Mouse (Mus musculus): ENCODE data around the gene Pth.

The Pth gene

DNA sequence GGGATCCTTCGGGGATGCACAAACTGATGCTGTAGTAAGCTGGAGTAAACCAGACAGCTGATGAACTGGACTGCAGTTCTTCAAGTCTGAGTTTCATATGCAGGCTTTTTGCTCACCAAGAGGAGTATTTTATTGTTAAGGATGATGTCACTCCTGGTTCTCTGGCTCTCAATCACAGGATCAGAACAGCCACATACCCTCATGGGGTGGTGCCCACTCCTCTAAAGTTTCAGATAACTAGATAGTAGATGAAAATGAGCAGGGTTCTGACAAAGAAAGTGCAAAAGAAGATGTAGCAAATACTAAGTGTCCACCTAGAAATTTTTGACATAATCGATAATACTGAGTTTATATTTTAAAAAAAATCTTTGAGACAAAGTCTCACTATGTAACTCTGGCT is at the start of gene Pth:
TSS of gene Pth (minus strand) at position 101 of the 400 bp plus-strand sequence.
- DNase-seq = no peak

DNA sequence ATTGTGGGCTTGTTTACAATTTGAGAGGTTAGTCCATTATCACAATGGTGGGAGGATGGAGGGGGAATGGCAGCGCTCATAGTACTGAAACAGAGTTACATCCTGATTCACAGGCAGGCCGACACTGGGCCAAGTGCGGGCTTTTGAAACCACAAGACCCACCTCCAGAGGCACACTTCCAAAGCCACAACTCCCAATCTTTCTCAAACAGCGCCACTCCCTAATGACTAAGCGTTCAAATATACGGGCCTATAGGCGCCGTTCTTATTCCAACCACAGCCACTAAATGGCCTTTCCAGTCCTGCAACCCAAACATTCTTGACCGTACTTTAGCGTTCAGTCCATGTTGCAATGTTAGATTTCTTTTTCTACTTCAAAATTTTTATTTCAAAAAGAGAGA is 47.9 kb upstream of the Pth start:
- DNase-seq = no peak

DNA sequence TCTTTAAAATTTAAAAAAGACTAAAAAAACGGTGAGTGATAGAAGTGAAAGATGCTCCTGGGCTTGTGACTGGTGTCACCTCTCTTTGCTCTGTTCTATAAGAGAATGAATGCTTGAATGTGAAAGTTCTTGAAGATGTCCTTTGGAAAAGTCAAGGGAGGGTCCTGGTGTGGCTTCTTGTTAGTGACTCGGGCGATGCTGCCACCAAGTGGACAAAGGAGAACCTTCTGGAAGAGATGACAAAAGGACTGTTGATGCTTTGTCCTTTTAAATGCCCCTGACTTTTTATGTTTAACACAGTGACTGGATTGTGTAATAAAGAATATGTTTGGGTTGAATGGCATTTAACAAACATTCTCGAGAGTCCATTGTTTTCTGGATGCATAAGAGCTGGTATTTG is 45.9 kb upstream of the Pth start:
- peak; percentile 28 for DNase-seq

DNA sequence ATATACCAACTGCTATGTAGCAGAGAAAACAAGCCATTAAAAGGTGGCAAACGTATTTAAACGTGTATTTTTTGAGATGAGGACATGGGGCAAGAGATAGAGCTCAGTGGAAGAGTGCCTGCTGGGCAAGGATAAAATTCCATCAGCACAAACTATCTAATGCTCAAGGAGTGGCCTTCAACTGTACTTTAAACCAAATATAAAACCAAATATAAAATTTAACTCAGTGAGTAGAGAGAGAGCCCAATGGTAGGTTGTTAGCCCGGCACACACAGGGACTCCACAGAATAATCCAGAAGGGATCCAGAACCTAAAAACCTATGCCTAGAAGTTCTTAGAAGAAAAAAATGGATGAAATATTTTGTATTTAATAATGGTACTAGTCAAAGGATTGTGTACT is 45.1 kb upstream of the Pth start:
- no peak for DNase-seq

DNA sequence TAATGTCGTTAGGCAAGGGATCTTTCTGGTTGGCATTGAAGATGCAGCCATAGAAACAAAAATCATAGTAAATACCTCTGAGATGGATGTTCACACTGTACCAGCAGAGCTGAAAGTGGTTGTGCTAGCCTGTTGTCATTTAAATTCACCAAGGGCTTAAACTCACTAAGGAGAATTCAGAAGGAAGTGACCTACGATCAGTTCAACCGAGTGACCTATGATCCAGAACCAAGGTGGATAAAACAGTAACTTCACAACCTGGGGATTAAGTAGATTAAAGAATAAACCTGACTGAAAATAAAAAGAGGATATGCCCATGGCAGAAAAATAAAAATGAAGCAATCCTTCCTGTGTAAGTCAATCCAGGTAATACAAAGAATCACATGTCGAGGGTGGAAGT is 44.5 kb upstream of the Pth start:
- no peak for DNase-seq

DNA sequence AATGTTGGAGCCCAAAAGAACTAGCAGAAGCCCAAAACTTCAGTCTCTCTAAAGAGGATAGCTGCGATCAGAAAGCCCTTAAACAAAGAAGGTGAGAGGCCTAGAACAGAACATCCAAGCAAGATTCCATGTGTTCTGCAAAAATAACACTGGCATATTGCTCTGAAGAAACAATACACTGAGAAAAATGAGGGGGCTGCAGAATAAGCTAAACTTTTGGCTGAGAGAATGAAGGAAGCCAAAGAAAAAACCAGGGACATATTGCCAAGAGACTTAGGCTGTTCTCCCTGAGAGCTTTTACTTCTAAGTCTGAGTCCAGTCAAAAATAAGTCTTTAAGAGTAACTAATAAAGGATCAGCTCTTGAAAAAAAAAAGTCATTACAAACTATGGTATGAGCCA is 32.4 kb upstream of the Pth start:
- DNase-seq = no peak

DNA sequence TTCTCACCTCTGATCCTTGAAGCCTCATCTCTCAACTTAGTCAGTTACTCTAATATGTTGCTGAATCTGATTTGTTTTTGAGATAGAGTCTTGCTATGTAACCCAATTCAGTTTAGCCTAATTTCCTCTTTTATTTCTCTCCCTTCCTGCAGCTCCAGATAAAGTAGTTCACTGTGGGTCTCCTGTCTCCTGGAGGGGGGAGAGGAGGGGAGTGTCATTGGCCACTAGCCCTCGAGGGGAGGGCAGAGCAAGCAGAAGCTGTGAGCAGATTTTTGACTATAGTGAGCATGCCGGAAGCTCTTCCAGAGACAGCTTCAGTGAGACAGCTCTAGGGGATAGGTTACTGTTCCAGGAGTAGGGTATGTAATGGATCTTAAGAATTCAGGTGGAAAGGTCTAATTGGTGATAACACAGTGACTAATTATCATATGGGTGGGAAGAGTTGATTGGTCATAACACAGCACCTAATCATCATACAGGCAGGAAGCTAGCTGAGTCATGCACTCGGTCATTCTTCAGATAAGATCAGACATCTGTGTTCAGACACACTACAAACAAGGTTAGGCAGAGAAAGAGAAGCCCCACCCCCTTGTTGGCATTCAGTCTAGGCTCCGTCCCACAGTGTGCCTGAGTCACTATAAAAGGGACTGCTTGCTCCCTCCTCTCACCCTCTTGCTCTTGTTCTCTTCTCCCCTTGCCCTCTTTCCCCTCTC is 30.9 kb upstream of the Pth start:
- no peak for DNase-seq

DNA sequence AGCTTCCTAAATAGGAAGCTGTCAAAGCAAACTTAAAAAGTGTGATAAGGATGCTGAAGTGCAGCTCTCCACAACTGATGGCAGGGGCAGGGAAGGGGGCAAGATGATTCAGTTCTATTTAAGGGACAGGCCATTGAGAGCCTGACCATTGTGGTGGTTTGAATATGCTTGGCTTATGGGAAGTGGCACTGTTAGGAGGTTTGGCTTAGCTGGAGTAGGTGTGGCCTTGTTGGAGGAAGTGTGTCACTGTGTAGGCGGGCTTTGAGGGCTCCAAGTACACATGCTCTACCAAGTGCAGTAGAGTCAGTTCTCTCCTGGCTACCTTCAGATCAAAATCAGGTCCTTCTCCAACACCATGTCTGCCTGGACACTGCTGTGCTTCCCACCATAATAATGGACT is 28.2 kb upstream of the Pth start:
- DNase-seq = no peak

DNA sequence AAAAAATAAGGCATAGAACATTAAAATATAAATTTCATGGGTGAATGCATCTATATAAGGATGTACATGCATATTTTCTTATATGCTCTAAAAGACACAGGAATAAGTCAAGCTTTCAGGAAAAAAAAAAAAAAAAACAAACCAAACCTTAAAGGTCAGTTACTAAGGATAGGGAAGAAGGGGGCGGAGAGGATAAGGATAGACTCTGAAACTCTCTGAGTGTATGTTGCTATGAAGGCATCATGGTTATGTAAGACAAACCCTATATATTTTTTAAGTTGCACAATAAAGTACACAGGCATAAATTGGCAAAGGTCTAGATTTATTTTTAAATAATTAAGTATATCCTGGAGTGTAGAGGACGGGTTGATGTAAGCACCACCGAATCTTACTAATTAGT is 26.9 kb upstream of the Pth start:
- no peak for DNase-seq

DNA sequence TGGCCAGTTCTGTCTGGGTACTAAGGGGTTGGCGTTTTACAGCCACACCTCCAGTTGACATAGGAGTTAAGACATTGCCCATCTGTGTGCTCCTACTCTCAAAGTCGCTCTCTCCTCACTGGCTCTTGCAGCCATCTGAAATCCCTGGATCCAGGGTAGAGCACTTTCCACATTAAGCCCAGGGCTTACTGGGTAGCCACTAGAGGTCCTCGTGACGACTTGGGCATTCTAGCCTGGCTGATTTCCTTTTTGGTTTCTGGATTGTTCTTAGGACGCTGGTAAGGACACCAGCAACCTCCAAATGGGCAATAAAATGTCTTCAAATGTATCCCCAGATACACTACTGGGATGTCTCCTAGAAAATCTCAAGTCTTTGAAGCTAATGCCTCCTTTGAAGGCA is 20.3 kb upstream of the Pth start:
- DNase-seq = no peak

DNA sequence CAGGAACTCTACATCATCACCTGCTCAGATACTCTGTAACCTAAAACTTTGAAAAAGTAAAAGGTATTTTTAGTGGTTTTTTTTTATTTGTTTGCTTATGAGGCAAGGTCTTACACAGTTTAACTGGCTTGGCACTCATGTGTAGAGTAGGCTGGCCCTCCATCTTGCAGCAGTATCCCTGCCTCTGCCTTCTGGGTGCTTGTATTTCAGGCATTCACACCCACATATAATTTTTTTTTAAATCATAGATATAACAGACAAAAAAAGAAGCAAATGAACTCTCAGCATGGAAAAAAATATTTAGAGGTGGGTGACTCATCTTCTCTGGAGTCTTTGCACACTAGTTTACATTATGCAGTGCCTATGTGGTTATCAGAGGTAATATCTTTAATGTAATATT is 9.7 kb upstream of the Pth start:
- DNase-seq = no peak

DNA sequence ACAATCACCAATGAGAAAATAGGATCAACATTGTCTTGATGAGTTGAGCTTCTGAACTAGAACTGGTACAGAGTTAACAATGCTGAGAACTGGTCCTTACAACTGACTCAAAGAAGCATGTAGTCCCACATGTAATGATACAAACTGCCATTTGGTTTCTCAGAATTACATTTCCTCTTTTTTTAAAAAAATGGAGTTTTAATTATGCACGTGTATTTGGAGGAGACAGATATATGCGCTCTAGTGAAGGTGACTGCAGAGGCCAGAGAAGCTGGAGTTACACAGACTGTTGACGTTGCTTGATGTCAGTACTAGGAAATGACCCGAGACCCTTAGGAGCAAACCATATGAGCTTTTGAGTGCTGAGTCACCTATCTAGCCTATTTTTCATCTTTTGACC is 8.3 kb upstream of the Pth start:
- no peak for DNase-seq

DNA sequence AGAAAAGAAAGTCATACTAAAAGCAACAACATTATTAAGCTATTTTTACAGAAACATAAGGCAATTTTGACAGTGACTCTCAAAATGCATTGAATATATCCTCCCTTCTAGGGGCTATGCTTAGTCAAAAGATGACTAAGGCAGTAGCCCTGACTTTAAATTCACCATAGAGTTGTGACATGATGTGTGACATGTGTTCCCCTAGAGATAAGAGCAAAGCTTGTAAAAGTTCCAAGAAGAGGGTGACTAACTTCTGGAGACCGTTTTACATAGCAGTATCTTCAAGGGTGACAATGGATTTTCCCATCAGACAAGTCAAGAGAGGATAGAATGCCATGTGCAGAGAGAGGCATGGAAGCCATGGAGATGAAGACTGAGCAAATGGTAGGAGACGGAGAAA is 3.2 kb upstream of the Pth start:
- no peak for DNase-seq

DNA sequence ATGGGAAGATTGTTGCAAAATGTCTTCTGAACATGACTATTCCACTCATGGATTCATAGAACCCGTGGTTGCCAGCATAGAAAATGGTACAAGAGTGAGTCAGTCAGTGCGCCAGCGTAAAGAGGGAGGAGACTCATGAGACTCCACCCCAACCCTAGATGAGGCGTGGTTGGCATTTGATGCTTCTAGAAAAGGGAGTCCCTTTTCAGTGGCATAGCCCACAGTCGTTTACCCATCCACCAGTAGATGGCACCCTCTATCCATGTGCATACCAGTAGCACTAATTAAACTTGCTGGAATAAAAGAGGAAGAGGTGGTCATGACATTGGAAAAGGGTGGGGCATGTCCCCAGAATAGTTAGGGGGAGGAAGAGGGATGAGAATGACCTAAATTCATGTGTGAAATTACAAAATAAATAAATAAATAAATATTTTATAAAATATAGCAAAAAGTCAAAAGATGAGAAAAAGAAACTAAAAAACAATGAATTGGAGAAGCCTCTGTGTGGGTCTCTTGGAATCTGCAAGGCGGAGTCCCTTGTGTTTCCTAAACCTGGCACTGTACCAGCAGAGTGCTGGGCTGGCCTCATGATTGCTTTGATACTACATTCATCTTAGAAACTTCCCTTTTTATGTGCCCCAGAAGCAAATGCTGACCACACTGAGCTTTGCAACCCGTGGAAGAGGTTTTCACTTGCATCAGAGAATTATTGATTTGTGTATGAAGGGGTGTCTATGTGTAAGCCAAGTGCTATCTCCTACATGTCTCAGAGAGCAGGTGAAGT is 10.3 kb downstream of the Pth start:
- DNase-seq = peak; percentile 49

DNA sequence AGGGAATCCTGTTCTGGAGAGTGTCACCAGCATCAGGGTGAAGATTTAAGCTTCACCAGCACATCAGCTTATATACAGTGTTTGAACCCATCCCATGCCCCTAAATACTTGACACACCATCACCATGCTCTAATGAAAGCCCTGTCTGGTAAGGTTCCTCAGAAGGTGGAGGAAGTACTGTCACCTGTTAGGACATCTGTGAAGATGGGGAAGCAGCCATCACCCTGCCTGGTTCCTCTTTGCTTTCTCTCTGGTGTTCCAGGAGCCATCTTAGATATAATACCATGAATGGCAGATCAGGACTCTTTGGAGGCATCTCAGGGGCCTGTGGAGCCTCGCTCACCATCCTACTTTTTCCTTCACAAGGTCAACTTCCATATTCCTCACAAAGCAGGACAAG is 15.7 kb downstream of the Pth start:
- no peak for DNase-seq

DNA sequence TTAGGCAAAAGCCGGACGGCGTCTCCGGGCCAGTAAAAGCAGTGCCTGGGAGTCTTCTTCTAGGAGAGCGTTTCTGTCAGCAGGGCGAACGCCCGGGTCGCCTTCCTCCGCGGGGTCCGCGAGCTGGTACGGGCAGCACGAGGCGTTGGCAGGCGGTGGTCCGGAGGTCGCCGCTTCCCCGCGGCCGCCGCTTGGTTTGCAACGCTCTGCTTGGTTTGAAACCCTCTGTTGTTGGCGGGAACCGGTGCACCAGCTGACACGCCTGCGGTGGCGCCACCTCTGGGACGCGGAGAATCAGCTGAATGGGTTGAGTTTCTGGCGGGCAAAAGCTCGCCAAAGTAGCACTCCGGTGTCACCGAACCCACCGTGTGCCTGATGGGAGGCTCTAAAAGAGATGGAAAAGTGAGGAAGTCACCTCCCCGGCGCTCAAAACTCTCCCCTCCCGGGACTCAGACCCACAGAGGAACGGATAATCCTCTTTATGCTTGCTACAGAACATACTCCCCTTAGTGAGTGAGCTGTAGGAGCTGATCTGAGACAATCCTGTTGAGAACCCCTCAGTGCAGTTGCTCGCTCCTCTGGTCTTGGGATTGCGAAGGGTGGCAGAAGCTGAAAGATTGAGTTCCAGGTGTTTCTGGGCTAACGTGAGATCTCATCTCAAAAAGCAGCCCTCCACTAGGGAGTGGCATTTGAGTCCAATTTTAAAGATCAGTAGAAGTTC is 18.6 kb downstream of the Pth start:
- DNase-seq = peak; percentile 66

DNA sequence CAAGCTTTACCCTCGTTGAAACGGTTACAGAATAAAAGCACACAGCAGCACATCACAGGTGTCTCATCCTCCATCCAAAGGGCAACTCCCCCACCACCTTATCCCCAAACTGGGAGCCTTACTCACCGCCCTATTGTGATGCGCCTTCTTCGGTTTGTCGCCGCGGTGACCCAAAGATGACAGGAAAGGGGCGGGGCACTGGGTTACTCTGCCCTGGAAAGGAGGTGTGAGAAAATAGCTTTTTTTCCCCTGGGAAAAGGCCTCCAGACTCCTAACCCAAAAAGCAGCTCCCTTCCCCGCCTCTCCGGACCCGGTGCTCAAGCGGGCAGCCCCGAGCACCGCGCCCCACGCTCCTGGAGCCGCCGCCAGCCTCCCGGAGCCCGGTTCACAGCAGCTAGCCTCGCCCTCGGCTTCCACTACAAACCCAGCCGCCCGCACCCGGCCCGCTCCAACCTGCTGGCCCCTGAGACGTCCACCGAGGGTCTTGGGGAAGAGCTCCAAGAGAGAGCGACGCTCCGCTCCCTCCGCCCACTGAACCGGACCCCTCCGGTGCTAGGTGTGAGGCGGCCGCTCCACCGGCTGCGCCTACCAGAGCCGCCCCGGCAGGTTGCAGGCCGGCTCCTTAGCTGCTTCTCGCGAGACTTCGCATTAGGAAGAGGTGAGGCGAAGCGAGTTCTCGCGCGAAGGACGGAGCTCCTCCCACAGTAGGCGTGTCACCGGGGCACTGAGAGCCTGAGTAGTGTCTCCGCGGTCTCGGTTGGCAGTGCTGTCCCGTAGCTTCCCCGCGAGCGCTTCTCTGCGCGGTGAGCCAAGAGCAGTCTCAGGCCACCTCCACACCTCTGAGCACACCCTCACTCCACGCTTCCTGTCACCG is 19.4 kb downstream of the Pth start, which contains the start of gene Btbd10:
TSS of gene Btbd10 (minus strand) at position 647 of the 874 bp plus-strand sequence.
- peak; percentile 96 for DNase-seq

DNA sequence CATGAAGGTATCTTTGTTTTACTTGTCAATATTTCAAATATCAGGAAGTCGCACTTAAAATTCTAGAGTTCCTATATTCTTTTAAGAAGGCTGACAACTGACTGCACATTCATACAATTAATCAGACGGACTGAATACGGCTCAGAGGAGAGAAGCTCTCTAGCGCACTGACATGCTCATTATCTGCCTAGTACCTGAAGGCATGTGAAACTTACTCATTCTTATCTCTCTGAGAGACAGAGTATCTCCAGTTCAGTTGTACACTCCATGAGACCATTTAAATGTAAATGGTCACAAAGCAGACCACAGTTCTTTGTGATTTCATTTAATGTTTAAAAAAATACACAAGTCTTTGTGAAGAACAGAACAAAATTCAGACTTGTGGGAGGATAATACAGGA is 20.9 kb downstream of the Pth start:
- no peak for DNase-seq

DNA sequence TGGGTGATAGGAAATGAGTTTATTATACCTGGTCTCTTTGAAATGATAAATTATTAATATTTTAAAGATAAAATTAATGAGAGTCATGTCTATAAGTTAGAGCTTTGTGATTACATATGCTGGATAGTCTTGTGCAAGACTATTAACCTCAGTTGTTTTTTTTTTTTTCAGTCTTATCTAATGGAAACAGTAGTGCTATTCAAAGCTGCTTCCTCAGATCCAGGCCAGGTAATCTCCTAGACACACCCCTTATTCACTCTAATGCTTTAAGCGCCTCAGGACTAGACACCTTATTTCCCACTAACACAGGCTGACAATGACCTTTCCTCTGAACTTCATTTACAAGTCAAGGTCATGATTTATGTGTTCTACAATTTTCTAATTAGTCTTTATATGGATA is 39.3 kb downstream of the Pth start:
- no peak for DNase-seq

DNA sequence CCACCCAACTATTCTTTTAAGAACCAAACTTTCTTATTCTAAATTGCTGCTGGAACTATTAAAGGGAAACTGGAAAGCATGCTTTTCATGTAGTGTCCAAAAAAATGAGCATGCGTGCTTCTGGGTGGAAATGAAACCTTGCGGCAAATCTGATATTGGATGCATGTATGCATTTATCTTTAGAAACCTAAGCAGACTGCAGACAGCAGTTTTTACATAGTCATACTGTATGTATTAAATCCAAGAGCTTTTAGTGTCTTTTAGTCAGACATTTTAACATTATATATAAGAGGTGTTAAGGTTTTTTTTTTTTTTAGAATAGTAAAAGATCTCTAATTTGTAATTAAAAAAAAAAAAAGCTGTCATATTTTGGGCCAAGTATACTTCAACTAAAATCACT is 40.7 kb downstream of the Pth start:
- no peak for DNase-seq

DNA sequence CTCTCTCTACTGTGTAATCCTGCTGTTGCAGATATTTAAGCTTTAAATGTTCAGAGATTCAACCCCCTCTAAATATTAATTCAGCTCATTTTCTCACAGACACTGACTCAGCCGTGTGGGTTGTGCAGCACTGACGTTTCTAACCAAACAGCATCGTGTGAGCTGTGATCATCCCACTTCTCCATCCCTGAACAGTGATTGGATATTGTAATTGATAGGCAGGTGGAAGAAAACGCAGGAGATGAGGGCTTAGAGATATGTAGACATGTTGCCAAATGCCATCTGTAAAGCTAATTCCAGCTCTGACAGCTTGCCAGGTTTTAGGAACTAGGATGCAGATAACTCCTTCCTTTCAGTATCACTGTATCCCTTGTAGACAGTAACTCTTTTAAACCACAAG is 41.1 kb downstream of the Pth start:
- DNase-seq = peak; percentile 83

All from cerebellum, adult 8-10 months (tissue).